Mouse (Mus musculus) liver, embryonic 14.5 days (tissue): ENCODE measurements at regions not wholly inside any gene's neighbourhood (a gene's known extent, or its start where the extent isn't known, plus 50 kb on each side); places are given as distances from the start of the nearest gene placed in this dataset.
"Not testable (repeated sequence)": the region's sequence is repeated elsewhere in the genome, so short reads cannot be mapped to it uniquely, and the experiment has no call there.

Experiments
- ATAC-seq: fragments of 200-750 bp; cut with Nextera tagmentation; 2 replicates; pipeline ENCODE4 v1.8.0; 2017; ENCODE audit warnings: moderate number of reproducible peaks, mild to moderate bottlenecking, moderate library complexity; ENCODE audit not compliant: insufficient read depth
- DNase-seq, 3 experiments: peaks; one replicate each; pipeline ENCODE4 v3.0.0-alpha.2; 2012 to 2013; ENCODE audit warnings: low read depth in 3 of 3, low spot score in 3 of 3
- H3K27ac ChIP-seq: fragments of 300-500 bp; sonication (generic); 2 replicates; pipeline ENCODE4 v1.5.1; 2014; ENCODE audit warnings: moderate library complexity, mild to moderate bottlenecking, control low read depth, inconsistent platforms
- H3K27me3 ChIP-seq: fragments of 300-500 bp; sonication (generic); 2 replicates; pipeline ENCODE4 v1.6.1; 2014; ENCODE audit warnings: mild to moderate bottlenecking, low read length, moderate library complexity; ENCODE audit not compliant: control insufficient read depth, insufficient read depth
- H3K36me3 ChIP-seq: fragments of 300-500 bp; sonication (generic); replicated peaks from 2 replicates; pipeline ENCODE4 v1.6.1; 2014; ENCODE audit warnings: low read depth; ENCODE audit not compliant: control insufficient read depth, insufficient read depth
- H3K4me1 ChIP-seq, 2 experiments: fragments of 200-500 bp in 1 of 2; fragments of 300-500 bp in 1 of 2; sonication (generic) in 1 of 2; replicated peaks; 2 replicates each; pipeline ENCODE4 v1.6.1; 2012 to 2014; ENCODE audit warnings: antibody characterized with exemption in 1 of 2, inconsistent platforms in 1 of 2, low read length in 1 of 2; ENCODE audit not compliant: control insufficient read depth in 2 of 2, insufficient read depth in 2 of 2
- H3K4me2 ChIP-seq: fragments of 300-500 bp; sonication (generic); 2 replicates; pipeline ENCODE4 v1.6.1; 2014; ENCODE audit warnings: low read depth, mild to moderate bottlenecking, control low read depth, moderate library complexity
- H3K4me3 ChIP-seq, 2 experiments: fragments of 200-500 bp in 1 of 2; fragments of 300-500 bp in 1 of 2; sonication (generic) in 1 of 2; 2 replicates each; pipeline ENCODE4 v1.5.1; 2012 to 2014; ENCODE audit warnings: low read depth in 2 of 2, low read length in 2 of 2, mild to moderate bottlenecking in 2 of 2, control low read depth in 1 of 2, inconsistent platforms in 1 of 2, moderate library complexity in 1 of 2; ENCODE audit not compliant: insufficient read depth in 1 of 2
- H3K9ac ChIP-seq: fragments of 300-500 bp; sonication (generic); replicated peaks from 2 replicates; pipeline ENCODE4 v1.6.1; 2014; ENCODE audit warnings: mild to moderate bottlenecking, control low read depth, moderate library complexity
- H3K9me3 ChIP-seq: fragments of 300-500 bp; sonication (generic); 2 replicates; pipeline ENCODE4 v1.6.1; 2016; ENCODE audit warnings: low read length, mixed read lengths; ENCODE audit not compliant: control insufficient read depth
- CTCF ChIP-seq: IDR thresholded peaks from 2 replicates; pipeline ENCODE4 v1.5.1; 2016; ENCODE audit warnings: antibody characterized with exemption, low read depth, control low read depth
- EP300 ChIP-seq: IDR thresholded peaks from 2 replicates; pipeline ENCODE4 v1.6.1; 2016; ENCODE audit warnings: antibody characterized with exemption, low read depth
- WGBS: fragments of 180-500 bp; shearing (Covaris S2); extraction: QIAGEN DNeasy Blood & Tissue Kit; methylation state at CpG from one replicate; pipeline ENCODE4 v1.1.7; 2014; ENCODE audit not compliant: insufficient replicate concordance; 5-methylcytosine and 5-hydroxymethylcytosine counted together

- Histone ChIP-seq H3K4me1 (no peaks in the 10 kb centered on the region), H3K27me3 (no peaks in the 10 kb centered on the region), H3K36me3 (no peaks in the 10 kb centered on the region), H3K27ac (no peak overlapping the region), H3K9me3 (no peaks in the 10 kb centered on the region), H3K4me2 (no peak overlapping the region), H3K4me3 (no peak overlapping the region), H3K9ac (no peak overlapping the region)
- TF ChIP-seq CTCF, result no peak
- no peak for TF ChIP-seq EP300
- no peak for DNase-seq
- no peak for ATAC-seq
These were observed 325.8 kb downstream of the Lrig3 start for GRCm38 (mm10) chr10:126291765-126292164.

GRCm38 (mm10) chr10:126285096-126285495 is 319.1 kb downstream of the Lrig3 start:
- H3K4me1 ChIP-seq, H3K9me3 ChIP-seq, DNase-seq, H3K27me3 ChIP-seq, H3K4me2 ChIP-seq, H3K9ac ChIP-seq, H3K27ac ChIP-seq, H3K36me3 ChIP-seq, H3K4me3 ChIP-seq, ATAC-seq: not testable (repeated sequence)
- WGBS, result 69% methylated on average over 2 of the region's 13 CpGs

DNA sequence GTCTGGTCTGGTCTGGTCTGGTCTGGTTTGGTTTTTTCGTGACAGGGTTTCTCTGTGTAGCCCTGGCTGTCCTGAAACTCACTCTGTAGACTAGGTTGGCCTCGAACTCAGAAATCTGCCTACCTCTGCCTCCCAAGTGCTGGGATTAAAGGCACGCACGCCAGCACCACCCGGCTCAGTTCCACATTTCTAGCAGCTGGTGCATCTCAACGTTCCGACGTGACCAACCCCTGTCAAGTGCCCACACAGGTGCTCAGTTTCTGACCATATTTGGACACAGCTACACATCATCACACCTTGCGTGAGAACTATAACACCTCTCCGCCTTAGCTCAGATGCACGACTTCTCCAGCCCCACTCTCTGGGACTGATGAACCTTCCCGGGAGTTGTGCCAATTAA is 304.4 kb downstream of the Lrig3 start:
- Histone ChIP-seq H3K9me3 (no peaks in the 10 kb centered on the region), H3K4me1 (no peaks in the 10 kb centered on the region), H3K27me3 (no peaks in the 10 kb centered on the region), H3K36me3 (no peaks in the 10 kb centered on the region), H3K4me3 (no peak overlapping the region), H3K9ac (no peak overlapping the region), H3K27ac (no peak overlapping the region), H3K4me2 (no peak overlapping the region)
- 73% methylated on average over 12 of the region's 12 CpGs for WGBS
- no peak for DNase-seq
- no peak for ATAC-seq
- TF ChIP-seq EP300 (no peak), CTCF (no peak)

DNA sequence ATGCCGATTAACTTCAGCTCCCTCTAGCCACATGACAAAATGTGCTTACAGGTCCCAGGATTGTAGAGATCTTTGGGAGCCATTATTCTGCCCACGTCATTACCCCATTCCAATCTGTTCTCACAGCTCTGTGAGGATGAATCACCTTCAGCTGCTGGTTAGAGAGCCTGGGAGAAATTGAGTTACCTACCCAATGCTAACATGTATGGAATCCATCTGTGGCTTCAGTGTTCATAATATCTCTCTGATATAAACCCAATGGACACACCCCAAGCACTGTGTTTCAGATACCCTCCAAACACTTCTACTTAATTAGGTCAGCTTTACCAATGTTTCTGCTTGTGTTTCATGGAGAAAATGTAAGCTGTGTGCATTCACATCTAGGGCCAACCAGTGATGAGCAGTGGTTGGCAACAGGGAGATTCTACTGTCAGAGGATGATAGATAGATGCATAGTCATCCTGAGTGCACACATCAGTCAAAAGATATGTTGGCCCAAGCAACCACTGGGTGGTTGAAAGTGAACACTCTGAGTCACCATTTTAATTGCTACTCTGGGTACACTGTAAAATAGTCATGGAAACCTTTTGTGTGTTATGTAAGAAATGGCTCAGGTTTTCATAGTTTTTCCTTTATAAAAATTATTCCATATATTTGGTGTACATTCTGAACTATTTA is 301.5 kb downstream of the Lrig3 start:
- Histone ChIP-seq H3K27ac (no peak overlapping the region), H3K9ac (no peak overlapping the region), H3K4me2 (no peak overlapping the region), H3K27me3 (no peaks in the 10 kb centered on the region), H3K36me3 (no peaks in the 10 kb centered on the region), H3K9me3 (no peaks in the 10 kb centered on the region), H3K4me1 (no peaks in the 10 kb centered on the region), H3K4me3 (no peak overlapping the region)
- ATAC-seq (no peak), DNase-seq (no peak)
- no peak for TF ChIP-seq EP300
- no peak for TF ChIP-seq CTCF
- 69% methylated on average over 2 of the region's 2 CpGs for WGBS

- no peak overlapping the region for H3K27ac ChIP-seq
- ATAC-seq (no peak), DNase-seq (no peak)
- H3K4me1 ChIP-seq, result no peaks in the 10 kb centered on the region
- 66% methylated on average over 8 of the region's 8 CpGs for whole genome bisulfite sequencing
- no peaks in the 10 kb centered on the region for H3K27me3 ChIP-seq
- no peak for TF ChIP-seq CTCF
- no peak for TF ChIP-seq EP300
- no peak overlapping the region for H3K4me3 ChIP-seq
- no peak overlapping the region for H3K9ac ChIP-seq
- H3K36me3 ChIP-seq, result no peaks in the 10 kb centered on the region
- H3K9me3 ChIP-seq, result no peaks in the 10 kb centered on the region
- no peak overlapping the region for H3K4me2 ChIP-seq
These were observed 291.2 kb downstream of the Lrig3 start for GRCm38 (mm10) chr10:126257171-126257570.
